Mouse (Mus musculus): ENCODE measurements around the gene Ppp1r16b.
"Not testable (repeated sequence)": the region's sequence is repeated elsewhere in the genome, so short reads cannot be mapped to it uniquely, and the experiment has no call there.

Gene Ppp1r16b

DNA sequence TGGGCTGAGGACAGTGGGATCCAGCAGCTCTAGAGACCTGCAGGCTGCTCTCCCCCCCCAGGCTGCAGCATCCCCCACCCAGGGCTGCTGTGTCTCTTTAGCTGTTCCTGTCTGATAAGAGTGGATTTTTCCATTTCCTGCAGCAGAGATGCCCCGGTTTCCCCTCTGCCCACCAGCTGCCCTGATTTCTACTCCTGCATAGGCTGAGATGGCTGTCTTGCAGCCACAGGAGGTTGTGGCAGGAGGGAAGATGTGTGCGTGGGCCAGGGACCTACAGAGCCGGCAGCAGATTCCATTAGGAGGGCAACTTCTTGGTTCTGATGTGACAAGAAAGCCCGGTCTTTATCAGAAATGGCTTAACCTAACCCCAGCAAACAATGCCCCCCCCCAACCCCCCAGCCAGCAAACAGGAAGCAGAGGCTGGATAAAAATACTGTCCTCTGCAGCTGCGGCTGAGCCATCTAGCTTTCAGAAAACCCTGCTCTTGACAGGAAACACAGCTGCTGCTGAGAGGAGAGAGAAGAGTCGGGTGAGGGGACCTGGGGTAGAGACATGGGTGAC, 57.9 kb downstream of the Ppp1r16b start:
- DNase-seq (ENCODE audit: low spot score in 2 of 2): peak in 1 of 2 experiments; percentile 63

DNA sequence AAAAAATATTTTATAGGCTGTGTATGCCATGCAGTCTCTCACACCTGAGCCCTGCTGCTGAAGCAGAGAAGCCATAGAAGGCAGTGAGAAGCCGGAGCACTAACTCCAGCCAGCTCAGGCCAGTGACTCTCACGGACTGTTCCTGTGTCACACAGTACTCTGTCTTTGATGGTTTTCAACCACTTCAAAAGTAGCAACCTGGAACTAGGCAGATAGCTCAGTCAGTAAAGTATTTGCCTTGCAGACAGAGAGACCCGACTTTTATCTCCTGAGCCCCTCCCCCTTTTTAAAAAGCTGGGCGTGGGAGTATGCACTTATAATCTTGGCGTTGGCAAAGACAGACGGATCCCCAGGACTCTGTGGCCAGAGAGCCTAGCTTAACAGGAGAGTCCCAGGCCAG, 58.6 kb downstream of the Ppp1r16b start:
- DNase-seq (ENCODE audit: low spot score in 2 of 2): no peak

DNA sequence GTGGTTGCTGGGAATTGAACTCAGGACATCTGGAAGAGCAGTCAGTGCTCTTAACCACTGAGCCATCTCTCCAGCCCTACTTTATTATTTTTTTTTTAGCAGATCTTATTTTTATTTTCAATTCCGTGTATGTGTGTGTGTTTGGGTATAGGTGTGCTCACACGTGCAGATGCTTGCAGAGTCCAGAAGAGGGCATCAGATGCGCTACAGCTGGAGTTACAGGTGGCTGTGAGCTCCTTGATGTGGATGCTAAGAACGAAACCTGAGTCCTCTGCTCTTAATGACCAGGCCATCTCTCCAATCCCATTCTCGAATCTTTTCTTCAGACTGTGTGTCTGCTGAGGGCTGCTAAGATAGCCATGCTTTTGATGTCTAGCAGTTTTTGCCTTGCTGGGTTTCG, 61.1 kb downstream of the Ppp1r16b start:
- DNase-seq (ENCODE audit: low spot score in 2 of 2): no peak

DNA sequence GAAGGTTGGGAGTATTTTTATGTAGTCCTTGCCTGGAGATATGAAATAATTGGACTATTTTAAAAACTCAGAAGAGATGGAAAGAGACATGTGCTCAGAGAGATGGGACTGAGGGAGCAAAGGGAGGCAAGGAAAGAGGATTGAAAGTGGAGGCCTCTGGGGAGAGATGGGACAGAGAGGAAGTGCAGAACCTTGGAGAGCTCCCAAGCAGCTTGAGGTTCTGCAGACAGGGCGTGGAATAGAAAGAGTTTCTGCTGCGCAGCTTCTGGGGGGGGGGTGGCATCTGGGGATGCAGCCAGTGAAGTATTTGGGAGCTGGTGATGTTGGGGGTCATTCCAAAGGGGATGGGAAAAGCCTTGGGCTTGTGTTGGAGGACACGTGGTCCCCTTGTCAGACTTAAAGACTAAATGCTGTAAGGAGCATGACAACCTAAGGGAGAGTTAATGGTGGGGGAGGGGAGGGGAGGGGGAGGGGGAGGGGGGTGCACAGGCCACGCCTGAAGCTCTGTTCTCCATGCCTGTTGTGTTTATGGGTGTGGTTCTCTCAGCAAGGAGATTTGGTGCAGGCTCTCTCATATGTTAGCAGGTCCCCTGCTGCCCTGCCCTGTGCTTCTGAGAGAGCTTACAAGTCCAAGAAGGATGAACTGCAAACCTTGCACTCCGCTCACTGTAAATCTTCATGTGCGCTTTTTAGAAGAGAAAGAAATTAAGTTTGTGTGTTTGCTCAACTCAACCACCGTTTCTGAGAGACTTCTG, 63.0 kb downstream of the Ppp1r16b start:
- no peak for DNase-seq (ENCODE audit: low spot score in 2 of 2)

DNA sequence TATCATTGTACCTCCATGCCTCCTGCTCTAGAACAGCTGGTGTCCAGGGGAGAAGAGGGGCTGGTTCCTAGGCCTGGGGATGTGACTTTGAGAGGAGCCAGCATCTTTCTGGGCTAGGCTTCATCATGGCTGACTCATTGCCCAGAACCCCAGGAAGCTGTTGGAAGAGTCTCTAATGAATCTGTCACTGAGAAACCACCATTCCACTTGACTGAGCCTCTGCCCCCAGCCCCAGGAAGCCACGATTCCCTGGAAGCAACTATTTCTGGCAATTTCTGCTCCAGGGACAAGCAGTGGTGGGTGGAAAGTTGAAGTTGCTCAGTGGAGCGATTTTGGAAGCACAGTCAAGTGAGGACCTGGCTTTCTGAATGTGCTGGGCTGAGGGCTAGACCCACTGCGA, 65.7 kb downstream of the Ppp1r16b start:
- no peak for DNase-seq (ENCODE audit: low spot score in 2 of 2)

DNA sequence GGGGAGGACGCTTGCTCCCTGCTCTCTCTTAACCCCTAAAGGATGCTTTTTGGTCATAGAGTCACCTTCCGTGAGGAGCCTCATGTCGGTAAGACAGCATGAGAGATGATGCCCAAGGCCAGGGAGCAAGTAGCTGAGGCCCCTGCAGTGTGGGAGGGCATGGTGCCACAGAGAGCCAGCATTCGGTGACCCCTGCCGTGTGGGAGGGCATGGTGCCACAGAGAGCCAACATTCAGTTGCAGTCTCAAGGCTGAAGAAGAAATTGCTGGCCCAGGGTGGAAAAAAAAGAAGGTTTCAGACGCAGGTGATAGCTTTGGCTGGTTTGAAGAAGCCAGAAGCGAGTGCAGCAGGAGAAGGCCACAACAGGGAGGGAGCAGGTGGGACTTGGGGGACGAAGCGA, 67.3 kb downstream of the Ppp1r16b start:
- DNase-seq (ENCODE audit: low spot score in 2 of 2): no peak

DNA sequence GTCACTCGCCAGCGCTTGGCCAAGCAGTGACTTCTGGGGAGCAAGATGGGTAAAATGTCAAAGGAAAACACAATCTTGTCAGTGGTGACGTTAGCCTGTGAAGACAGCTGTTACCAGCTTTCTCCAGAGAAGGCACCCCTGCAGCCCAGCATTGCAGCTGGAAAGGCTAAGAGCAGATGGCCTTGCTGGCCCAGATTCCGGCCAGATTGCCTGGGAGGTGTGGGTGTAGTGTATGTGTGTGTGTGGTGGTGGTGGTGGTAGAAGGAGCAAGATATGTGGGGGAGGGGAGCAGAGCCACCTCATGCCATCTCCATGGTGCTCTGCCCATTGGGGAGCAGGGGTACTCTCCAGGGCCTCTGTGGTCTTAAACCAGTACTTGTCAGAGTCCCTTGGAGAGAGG, 67.9 kb downstream of the Ppp1r16b start:
- no peak for DNase-seq (ENCODE audit: low spot score in 2 of 2)

DNA sequence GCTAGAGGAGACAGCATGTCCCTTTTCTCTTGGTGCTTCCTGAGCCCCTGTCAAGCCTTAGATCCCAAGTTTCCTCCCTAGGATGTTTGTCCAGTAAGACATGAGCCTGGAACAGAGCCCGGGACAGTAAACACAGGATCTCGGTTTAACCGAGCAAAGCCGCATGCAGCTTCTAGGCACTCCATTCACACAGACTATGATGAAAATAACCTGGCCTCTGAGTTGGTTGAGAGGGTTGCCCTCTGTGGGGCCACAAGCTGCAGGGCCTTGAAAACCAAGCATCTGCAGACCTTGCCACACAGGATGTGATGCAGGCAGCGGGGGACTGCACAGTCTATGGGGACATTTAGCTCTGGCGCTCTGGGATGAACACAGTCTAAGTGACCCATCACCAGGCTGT, 68.7 kb downstream of the Ppp1r16b start:
- peak in 1 of 2 experiments; percentile 64 for DNase-seq (ENCODE audit: low spot score in 2 of 2)

DNA sequence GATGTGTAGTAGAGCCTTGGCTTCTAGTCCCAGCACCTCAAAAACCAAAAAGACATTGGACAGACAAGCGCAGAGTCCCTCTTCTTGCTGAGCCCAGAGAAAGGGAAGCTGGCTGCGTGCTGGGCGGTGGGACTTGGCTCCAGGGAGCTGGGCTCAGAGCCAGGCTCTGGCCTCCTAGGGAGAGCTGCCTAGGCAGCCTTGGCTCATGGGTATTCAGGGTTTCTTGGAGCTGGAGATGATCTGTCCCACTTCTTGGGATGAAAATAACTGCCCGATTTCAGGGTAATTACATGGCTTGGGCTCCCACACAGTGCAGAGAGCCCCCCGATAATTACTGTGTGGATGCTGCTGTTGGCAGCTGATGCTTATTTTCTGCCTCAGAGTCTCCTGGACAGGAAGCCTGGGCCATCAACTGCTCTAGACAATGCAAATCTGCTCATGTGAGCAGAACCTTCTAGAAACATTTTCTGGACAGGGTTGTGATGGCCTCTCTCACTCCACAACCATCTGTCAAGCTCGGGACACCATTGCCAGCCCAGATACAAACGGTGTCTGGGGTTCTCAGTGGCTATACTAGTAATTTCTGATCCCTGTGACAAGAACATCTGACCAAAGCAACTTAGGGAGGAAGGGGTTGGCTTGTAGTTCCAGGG, 69.4 kb downstream of the Ppp1r16b start:
- no peak for DNase-seq (ENCODE audit: low spot score in 2 of 2)

DNA sequence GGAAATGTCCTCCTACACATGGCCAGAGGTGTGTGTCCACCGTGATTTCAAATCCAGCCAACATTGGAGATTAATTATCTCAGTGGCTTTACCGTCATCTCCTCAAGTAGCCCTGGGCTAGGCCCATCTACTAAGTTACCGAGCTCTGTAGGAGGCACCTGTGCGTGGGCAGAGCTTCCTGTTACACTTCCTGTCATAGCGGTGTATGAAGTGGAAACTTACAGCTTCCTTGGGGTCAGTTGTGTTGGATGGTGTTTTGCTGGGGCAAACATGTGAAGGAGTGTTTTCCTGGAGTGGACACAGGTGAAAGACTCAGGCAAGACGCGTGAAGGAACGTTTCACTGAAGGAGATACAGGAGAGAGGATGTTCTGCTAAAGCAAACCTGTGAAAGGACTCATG, 70.1 kb downstream of the Ppp1r16b start:
- peak in 1 of 2 experiments; percentile 68 for DNase-seq (ENCODE audit: low spot score in 2 of 2)

DNA sequence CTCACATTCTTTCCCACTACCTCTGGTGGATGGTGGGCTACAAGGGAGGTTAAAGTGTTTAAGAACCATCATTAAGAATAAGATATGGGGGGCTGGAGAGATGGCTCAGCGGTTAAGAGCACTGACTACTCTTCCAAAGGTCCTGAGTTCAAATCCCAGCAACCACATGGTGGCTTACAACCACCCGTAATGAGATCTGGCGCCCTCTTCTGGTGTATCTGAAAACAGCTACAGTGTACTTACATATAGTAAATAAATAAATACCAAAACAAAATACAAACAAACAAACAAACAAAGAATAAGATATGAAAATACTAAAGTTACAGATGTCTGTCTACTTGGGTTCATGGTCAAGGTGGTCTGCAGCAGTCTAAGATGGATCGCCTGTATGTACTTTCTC, 71.0 kb downstream of the Ppp1r16b start:
- not testable (repeated sequence) for DNase-seq (ENCODE audit: low spot score in 2 of 2)

DNA sequence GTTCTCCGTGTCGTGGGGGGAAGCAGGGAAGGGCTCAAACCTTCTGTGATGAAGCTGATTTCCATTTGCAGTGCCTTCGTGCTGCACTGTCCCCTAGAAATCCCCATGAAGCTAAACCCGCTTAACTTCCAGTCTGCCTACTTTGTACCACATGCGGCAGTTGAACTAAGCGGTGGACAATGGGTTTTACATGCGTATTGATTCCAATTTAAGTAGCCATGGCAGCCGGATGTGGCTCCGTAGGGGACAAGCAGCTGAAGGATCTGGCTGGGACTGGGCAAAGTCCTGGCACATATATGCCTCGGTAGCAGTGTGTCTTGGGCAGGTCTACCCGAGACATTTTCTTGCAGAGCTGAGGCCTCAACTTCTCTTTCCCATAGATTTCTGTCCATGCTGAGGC, 73.4 kb downstream of the Ppp1r16b start:
- no peak for DNase-seq (ENCODE audit: low spot score in 2 of 2)

DNA sequence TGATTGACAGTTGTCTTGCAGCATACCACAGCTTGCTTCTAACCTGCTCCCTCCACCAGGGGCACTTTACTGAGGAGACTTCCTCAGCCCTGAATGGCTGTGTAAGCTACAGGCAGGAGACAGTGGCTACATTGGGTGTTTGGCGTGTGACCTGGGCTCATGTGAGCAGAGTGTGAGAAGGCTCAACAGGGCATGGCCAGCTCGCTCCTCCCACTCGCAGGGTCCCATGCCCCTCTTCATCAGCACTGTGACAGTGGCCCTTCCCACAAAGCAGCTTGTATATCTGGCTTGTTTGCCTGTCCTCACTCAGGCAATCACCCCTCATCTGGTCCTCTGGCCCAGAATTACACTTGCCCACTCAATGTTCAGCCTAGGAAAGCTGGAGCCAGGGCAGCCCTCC, 73.9 kb downstream of the Ppp1r16b start:
- DNase-seq (ENCODE audit: low spot score in 2 of 2): no peak

DNA sequence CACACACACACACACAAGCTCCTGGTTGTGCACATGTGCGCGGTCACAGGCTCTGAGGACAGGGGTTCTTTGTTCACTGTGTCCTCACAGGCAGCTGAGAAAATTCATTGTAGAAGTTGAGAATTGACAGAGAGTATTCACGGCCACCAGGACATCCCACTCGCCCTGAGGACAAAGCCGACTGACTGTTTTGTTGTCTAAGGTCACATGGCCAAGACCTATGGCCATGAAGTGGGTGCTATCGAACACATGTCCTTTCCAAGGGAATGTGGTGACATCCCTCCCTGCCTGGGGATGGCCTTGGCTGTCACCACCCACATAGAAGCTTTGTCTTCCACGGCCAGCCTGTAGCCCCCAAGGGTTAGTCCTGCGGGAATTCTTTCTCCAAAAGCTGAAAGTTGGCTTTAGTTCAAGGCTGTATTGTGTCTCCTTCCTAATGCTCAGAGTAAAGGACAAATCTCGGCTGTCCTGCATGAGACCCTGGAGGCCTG, 75.9 kb downstream of the Ppp1r16b start:
- no peak for DNase-seq (ENCODE audit: low spot score in 2 of 2)

DNA sequence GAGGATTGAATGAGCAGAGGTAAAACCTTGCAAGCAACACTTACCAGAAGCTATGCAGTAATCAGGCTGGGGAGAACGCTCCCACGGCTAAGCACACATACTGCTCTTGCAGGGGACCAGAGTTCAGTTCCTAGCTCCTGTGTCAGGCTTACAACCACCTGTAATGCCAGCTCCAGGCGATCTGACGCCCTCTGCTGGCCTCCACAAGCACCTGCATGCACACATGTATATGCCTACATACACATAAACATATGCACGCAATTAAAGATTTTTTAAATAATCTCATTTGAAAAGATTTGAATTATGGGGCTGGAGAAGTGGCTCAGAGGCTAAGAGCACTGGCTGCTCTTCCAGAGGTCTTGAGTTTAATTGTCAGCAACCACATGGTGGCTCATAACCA, 77.2 kb downstream of the Ppp1r16b start:
- no peak for DNase-seq (ENCODE audit: low spot score in 2 of 2)

DNA sequence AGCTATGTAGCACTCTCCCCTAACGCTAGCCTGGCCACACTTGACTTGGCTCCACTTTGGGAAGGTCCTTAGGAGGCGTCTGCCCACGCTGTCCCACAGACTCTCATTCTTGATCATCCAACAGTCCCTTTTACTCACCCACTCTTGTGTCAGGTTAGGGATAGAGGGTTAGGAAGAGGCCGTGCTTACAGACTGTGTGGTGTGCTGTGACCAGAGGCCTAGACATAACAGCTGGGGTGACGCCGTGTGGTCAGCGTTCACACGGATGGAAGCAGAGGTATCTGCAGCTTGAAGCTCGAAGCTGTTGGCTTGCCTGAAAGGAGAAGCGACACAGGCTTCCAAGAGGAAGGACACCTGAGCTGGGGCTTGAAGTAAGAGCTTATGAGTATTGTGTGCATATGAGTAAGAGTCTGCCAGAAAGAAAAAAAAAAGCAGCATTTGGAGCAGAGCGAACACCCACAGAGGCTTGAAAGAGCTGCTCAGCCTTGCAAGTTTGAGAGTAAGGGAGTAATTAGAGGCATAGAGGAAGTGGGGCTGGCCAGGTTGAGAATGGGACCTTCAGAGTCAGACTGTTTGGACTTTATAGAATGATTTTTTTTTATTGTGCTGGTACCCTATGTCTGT, 78.4 kb downstream of the Ppp1r16b start:
- DNase-seq (ENCODE audit: low spot score in 2 of 2): no peak

DNA sequence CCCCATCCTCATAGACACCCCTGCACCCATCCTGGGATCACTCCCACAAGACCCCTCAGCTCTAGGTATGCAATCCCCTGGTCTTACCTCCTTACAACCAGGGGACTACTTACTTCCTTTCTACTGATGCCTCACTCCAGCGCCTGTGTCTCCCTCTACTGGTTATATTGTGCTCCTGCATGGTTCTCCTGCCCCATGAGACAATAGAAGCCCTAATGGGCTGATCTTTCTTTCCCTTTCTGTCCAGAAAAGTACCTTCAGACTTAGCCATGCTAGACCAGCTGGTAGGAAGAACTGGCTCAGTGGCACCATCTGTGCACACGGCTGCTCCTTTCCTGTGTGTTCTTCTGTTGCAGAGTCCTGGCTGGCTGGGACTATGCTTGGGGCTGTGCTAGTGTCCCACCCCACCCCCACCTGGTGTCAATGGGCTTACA, 79.9 kb downstream of the Ppp1r16b start:
- peak in 1 of 2 experiments; percentile 48 for DNase-seq (ENCODE audit: low spot score in 2 of 2)

DNA sequence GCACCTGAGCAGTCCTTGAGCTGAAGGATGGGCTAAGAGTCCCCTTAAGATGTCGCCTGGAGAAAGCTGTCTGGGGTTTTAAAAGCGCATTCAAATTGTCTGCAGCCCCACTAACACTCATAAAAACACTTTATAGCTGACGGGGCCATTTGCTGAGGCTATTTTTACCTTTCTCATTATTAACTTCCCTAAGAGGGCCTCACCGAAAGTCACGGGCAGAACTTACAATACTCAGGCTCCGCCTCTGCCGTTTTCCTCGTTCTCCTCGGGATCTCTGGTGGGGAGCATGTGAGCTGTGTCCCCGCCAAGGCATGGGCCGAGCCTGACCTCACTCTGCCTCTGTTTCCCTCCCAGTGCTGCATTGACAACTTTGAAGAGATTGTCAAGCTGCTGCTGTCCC, 81.0 kb downstream of the Ppp1r16b start:
- DNase-seq (ENCODE audit: low spot score in 2 of 2): no peak

DNA sequence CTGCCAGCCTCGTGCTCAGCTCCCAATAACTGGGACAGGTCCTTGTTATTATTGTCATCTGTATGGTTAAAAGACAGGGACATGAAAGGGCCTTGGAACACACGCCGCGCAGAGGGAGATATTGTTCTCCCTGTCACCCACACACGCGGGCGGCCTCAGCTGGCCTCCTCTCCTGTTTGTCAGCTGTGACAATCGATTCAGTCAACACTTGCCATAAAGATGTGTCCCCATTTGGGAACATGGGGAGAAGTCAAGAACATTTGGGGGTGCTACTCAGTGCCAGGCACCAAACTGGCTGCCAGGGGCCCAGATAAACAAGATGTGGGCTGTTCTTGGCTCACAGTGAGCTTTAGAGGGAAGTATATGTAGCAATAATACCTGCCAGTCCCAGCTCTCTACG, 84.2 kb downstream of the Ppp1r16b start:
- DNase-seq (ENCODE audit: low spot score in 2 of 2): no peak

DNA sequence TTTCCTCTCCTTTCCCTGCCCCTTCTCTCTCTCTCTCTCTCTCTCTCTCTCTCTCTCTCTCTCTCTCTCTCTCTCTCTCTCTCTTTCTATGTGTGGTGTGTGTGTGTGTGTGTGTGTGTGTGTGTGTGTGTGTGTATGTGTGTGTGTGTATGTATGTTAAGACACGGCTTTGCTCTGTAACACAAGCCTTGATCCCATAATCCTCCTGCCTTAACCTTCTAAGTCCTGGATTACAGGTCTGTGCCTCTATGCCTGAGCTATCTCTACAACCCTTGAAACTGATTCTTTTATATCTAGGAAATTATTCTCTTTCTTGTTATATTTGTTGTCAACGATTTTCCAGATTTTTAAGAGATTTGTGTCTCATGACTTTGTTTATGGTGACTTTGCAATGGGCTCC, 95.0 kb downstream of the Ppp1r16b start:
- no peak for DNase-seq (ENCODE audit: low spot score in 2 of 2)

DNA sequence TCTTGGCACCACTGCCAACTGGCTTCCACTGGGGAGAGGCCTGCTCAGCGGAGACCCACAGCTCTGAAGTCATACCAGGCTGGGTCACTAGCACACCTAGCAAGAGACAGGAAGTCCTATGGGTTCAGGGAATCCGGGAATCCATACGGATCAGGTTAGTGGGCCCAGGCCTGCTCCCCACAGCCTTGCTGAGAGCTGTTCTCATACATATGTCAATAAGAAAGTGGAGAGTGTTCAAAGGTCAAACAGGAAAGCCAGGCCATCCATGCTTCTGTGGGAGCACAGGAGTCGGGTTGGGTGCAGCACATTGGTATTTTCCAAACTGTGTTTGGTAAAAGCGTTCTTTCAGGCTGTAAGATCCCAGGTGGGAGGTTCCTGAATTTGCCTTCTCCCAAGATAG, 97.1 kb downstream of the Ppp1r16b start:
- DNase-seq (ENCODE audit: low spot score in 2 of 2): no peak

DNA sequence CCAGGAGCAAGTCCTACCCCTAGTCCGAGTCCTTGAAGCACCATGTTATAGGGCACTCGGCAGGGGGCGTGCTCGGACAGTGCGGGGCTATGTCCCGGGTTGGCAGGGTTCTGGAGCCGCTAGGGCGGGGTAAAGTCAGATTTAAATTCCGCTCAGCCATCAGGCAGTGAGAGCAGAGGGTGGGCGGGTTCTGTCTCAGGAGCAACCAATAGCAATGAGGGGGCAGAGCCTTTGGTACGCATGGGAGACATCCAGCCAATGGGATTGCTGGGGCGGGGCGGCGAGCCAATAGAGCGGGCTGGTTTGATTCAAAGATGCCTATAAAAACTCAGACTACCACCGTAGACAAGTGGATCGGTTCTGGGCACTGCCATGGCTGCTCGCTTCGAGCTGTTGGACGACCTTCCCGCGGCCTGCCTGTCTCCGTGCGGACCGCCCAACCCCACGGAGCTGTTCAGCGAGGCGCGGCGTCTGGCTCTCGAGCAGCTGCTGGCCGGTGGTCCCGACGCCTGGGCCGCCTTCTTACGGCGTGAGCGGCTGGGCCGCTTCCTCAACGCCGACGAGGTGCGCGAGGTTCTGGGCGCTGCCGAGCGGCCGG, 102.6 kb downstream of the Ppp1r16b start, which contains the start of gene Fam83d:
TSS of gene Fam83d (plus strand) at position 352 of the 598 bp plus-strand sequence.
- DNase-seq (ENCODE audit: low spot score in 2 of 2): peak; percentile 91 to 98
